Mouse (Mus musculus): ENCODE results near the gene Fcgr3. TPM values are rescaled to one million over a fixed set of nuclear protein-coding genes. Genes with fewer than 3 reads are reported as not detected.

Gene Fcgr3
- polyA plus RNA-seq, 1 experiment from 2014 or later: 18.0 TPM

DNA sequence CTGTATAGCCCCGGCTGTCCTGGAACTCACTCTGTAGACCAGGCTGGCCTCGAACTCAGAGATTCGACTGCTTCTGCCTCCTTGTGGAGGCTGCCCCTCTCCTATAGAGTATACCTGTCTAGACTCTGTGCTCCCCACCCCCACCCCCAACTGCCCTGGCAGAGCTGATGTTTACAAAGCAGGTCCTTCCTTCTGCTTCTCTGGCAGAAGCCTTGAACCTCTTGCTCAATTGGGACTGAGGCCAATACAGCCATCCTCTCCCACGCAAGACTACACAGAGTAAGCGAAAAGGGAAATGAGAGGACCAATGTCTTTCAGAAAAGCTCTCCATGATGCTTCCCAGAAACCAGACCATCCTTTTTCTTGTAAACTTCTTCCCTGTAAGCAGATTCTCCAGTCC is 7.5 kb downstream of the Fcgr3 start:
- no peak for DNase-seq (ENCODE audit: low spot score)

DNA sequence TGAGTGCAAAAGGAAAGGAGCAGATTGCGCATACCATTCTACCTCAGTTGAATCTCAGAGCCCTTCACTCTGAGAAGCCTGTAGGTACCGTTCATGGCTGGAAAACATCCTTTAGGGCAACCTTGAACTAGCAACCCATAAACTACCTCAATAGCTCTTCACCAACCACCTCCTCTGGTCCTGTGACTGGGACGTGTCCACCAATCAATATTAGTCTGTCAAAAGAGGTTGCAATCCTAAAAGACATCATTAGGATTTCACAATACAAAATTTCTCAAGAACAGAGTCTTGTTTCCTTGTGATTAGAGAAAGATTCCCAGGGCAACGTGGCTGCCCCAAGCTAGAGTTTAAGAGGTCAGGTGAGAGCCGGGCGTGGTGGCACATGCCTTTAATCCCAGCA is 11.4 kb downstream of the Fcgr3 start:
- no peak for DNase-seq (ENCODE audit: low spot score)

DNA sequence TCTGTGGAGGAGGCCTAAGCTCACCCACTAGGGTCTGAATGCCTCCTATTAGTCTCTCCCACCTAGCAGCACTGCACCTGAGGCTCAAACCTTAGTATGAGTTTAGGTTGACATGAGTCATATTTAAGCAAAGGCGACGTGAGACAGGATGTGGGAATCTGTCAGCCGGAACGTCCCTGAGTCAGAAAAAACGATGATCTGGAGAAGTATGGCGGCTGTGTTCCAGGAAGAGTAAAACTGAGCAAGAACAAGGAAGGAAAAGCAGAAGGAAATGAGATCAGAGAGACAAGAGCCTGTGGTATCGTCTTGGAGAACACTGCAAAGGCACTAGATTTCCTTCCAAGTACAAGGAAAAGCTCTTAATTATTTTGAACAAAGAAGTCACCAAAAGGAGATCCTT is 14.0 kb downstream of the Fcgr3 start:
- no peak for DNase-seq (ENCODE audit: low spot score)

DNA sequence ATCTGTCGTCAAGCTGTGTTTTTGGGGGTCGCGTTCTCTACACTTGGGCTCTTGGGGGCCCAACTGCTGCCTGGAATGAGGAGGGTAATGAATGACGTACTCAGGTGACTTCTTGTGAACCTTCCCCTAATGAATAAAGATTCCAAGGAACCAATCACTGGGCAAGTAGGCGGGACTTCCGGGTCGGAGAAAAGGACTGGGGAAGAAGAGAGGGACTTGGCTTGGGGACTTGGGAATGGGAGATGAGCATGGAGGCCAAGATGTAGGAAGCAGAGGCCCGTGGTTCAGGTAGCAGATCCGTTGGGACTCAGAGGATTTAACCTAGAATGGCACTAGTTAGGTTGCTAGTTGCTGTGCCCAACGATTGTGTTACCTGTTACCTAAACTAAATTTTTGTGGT is 15.5 kb downstream of the Fcgr3 start:
- no peak for DNase-seq (ENCODE audit: low spot score)

DNA sequence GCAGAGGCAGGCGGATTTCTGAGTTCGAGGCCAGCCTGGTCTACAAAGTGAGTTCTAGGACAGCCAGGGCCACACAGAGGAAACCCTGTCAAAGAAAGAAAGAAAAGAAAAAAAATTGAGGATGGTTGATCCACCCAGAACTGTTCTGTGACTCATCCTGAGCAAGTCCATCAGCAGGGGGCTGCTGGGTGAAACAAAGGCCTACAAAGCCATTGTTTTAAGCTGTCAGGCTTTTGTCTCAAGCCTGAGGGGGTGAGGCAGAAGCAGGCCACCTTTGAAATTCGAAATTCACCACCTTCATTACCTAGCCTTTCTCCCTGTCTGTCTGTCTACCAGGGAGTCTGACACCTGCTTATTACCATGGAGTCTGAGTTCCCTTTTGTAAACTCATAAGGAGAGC is 18.2 kb downstream of the Fcgr3 start:
- DNase-seq (ENCODE audit: low spot score): no peak

DNA sequence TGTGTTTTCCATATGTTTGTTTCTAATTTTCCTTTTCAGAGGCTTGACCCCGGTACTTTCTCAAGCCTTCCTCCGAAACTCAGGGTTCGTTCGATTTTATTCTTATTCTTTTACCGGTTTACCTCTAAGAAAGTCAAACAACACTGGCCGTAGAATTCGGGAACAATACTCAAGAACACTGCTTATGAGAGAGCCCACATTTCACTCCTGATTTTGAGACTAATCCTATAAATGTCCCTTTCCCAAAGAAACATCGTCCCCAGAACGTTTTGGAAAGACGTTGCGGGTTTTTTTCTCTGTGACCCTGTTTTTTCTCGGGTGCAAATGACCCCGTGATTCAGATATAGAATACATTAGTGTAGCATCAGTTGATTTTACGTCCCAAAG is 19.7 kb downstream of the Fcgr3 start:
- no peak for DNase-seq (ENCODE audit: low spot score)

DNA sequence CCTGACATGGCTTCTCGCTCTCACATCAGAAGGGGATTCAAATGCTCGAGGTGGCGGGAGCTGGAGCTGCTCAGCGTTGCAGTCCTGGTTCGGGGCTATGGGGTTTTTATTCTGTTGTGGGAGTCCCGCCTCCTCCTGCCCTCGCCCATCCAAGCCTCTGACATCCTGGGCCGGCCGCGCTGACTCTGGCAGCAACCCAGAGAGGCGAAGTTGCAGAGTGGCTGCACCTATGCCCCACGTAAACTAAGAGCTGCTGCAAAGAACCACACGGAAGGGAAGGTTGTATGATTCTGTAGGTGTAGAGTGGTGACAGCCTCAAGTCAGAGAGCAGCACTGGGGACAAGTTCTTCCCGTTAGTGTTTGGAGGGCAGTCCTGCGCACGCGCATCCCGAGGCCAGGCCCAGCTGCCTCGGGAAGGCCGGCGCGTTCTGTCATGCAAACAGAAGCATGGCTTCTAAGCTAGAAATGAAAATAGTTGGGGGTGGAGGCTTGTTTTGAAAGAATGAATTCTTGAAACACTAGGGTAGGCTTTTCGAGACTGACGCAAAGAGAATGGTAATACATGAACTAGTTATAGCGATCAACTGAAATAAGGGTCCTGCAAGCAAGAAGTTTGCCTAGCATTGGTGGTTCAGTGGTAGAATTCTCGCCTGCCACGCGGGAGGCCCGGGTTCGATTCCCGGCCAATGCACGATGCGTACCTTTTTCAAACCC is 20.2 kb downstream of the Fcgr3 start:
- peak; percentile 94 for DNase-seq (ENCODE audit: low spot score)

DNA sequence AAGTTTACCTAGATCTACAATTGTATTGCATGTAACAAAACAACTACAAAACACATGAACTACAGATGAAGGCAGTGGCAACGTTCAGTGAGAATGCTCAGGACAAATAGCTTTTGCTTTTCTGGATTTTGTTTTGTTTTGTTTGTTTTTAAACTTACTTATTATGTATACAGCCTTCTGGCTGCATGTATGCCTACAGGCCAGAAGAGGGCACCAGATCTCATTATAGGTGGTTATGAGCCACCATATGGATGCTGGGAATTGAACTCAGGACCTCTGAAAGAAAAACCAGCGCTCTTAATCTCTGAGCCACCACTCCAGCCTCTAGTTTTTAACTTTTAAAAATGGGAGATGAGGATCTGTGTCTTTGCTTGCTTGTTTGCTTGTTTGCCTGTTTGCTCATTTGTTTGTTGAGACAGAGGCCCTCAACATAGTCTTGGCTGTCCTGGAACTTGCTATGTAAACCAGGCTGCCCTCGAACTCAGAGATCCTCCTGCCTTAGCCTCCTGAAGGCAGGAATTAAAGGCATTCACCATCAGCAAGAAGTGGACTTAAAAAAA is 21.1 kb downstream of the Fcgr3 start:
- no peak for DNase-seq (ENCODE audit: low spot score)

DNA sequence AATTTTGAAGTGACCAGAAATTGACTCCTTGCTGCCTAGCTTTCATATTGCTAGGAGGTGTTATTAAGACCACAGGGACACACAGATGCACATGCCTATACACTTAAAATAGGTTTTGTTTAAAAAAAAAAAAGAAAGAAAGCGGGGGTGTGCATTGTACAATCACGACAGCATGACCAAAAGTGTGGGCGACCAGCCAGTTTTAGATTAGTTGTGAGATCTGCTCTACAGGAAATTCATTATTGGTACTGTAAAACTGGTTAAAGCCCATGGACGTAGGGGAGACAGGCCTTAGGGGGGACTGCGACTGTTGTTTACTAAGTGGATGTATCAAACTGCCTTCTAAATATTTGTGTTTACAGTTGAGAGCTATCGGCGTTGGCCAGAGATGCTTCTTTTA is 24.9 kb downstream of the Fcgr3 start:
- no peak for DNase-seq (ENCODE audit: low spot score)

DNA sequence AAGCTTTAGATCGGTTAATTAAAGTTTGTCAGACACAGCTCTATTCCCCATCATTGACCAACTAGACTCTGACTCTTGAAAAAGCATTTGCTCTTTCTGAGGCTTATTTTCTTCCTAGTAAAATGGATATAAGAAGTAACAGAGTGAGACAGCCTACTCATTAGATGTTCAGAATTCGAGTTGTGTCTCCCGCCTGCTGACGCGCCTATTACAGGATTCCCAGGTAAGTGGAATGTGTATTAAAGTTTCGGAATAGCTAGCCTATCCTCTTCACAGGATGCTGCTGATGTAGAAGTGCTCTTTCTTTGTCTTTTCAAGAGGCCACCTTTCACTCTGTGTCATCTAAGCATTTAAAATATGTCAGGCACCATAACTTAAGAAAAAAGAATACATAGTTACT is 25.6 kb downstream of the Fcgr3 start:
- no peak for DNase-seq (ENCODE audit: low spot score)

DNA sequence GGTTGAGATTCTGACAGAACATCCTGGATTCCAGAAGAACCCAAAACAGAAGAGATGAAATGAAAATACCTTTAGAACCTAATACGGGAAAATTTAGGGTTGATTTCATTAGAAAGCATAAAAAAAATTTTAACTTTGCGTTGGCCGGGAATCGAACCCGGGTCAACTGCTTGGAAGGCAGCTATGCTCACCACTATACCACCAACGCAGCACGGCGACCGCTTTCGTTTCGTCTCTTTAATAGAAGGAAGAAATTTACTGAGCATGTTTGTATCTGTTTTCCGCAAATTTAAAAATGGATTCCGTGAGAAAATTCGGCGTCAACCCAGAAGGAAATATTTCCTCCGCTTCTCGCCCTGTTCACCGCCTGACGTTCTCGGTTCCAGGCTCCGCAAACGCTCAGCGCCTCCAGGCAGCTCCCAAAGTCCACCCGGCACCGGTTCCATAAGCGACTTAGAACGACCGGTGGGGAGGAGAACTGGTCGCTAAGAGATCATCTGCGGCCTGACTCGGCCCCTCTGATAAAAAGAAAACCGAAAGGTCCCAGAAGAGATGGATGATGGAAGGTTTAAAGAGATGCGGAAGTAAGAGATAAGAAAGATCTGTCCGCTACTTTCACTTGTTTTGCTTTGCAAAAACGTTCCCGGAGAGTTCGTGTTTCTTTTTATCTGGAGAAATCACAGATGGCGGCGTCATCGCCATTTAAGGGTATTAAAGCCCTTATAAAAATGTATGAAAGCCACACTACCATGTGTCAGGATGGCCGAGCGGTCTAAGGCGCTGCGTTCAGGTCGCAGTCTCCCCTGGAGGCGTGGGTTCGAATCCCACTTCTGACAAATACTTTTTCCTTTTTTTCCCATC is 26.6 kb downstream of the Fcgr3 start:
- DNase-seq (ENCODE audit: low spot score): peak; percentile 86

DNA sequence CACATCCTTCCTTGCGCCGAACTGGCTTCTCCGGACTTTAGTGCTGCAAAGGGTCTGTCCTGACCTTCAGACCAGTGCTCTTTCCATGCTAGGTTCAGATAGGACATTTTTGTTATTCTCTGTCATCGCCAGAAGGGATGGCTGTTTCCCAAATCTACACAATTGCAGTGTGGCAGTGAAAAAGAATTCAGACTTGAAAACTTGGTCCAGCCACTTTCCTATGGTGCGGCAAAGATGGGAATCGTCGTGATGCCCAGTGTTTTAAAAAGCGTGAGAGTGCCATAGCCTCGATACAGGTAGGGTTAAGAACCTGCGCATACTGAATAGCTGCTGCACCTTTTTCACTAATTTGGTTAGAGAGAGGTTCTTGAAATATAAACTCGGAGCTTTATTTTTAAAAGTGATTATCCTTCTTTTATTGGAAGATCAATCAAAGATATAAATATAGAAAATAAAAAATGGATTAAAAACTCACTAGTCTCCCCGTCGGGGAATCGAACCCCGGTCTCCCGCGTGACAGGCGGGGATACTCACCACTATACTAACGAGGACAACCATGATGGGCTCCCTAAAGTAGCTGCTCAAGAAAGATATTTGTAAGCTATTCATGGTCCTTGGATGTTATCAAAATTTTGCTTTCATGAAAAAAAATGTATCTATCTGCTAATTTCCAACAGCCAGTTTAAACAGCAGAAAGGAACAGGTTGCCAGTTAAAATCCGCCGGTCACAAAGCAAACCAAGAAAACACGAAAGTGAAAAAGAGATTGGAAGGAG is 28.0 kb downstream of the Fcgr3 start:
- DNase-seq (ENCODE audit: low spot score): peak; percentile 86

DNA sequence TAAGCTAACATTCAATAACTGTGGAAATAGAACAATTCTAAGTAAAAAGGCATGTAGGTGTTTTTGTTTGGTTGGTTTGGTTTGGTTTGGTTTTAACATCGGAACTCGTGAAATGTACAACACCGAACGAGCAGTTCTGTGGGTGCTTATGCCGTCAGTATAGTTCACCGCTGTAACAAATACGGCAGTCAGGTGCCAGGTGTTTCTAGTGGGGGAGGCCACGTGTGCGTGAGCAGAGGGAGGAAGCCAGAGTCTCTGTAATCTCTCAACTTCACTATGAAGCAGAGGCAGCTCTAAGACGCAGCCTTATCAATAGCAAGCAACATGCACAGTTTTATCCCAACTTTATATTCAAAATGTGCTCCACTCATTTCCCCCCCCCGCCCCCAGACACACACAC is 29.1 kb downstream of the Fcgr3 start:
- DNase-seq (ENCODE audit: low spot score): peak; percentile 21

DNA sequence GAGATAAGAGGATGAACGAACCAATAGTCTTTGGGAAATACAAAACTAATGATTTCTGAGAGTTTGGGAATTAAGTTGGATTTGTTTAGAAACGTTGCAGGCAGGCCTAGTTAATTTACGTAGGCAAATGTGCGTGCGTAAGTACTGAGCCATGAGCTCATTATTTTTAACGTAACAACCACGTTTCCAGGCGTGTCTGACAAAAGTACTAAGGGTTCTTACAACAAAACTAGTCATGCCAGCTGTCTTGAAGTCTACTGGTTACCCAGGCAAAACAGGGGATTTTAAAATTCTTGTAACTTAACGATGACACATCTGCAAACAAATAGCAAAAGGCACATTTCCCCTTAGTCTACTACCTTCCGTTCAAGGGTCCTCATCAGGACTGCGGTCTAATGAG is 30.5 kb downstream of the Fcgr3 start:
- DNase-seq (ENCODE audit: low spot score): no peak

DNA sequence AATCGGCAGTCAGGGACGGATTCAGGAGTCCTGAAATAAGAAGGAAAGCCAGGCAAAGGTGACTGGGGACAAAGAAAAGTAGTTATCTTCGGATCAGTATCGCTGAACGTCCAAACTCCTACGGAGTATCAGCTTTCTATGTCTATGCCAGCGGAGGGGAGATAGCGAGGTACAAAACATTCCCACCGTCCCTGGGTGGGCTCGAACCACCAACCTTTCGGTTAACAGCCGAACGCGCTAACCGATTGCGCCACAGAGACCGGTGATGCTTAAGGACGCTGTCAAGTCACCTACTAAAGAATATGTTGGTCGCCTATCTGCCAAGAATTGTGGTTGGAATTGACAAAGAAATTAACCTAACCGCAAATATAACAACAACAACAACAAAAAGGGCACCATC is 31.0 kb downstream of the Fcgr3 start:
- DNase-seq (ENCODE audit: low spot score): peak; percentile 86

DNA sequence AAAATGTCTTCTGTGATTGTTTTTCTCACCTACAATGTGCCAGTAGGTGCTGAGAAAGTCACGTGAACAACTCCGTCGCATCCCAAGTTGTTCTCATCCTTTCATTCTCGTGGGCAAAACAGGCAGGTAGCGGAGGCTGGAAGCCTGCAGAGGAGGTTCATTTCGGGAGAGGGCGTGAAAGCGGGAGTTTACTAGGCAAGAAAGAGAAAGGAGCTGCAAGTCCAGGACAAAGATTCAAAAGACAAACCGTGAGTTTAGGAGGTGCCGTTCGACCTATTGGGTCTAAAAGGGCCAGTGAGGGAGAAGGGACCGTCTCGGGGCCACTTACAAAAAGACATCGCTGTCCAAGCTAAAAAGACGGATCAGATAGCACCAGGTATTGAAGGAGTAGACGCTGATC is 31.5 kb downstream of the Fcgr3 start:
- peak; percentile 13 for DNase-seq (ENCODE audit: low spot score)

DNA sequence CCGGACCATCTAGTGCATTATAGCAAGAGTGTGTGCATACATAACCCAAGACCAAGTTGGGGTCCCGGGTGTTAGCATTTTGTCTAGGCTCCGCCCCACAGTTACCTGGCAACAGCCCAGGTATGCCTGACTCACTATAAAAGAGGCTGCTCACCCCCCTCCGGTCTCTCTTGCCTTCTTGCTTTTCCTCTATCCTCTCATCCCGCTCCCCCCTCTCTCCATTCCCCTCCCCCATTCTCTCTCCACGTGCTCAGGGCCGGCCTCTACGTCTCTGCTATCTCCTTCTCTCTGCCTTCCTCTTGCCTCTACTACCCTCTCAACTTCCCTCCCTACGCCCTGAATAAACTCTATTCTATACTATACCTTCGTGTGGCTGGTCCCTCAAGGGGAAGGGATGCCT is 32.0 kb downstream of the Fcgr3 start:
- no peak for DNase-seq (ENCODE audit: low spot score)

DNA sequence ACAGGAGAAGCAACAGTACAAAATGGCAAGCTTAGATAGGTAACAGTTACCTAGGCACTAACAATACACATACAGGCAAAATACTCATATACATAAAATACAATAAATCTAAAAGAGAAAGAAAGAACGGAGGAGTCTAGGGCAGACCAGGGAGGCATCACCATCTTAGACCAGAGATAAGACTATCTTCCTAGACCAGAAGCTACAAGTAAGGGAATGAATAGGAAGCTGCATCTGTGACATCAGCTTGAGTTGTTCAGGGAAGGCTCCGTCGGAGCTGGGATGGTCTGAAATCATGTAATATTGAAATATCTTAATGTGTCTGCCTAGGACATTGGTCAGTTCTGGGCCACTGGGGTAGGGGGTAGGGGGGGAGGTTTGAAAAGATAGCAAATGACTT is 33.0 kb downstream of the Fcgr3 start:
- DNase-seq (ENCODE audit: low spot score): no peak

DNA sequence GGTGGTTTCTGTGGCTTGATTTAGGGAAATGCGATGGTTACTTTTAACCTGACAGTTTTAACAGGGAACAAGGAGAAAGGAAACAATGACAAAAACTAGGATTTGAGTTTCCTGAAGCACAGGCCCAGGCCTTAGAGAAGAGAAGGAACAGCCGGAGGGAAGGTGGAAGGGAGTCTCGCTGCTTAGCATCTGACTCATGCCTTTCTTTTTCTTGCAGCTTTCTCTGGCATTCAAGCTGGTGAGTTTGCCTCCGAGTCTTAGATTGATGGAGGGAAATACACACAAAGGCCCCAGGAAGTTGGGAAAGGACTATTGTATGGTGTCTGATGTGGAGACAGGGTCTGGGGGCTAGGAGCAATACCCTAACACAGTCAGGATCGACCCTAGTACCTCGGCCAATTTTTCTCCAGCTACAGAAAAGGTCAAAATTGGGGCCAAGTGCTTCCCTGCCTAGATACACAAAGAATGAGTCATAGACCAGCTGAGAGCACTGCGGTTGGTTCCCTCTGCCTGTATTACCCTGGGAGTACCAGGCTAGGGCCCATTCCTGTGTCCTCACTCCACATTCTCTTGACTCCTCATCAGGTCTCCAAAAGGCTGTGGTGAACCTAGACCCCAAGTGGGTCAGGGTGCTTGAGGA is 45.3 kb downstream of the Fcgr3 start:
- no peak for DNase-seq (ENCODE audit: low spot score)

DNA sequence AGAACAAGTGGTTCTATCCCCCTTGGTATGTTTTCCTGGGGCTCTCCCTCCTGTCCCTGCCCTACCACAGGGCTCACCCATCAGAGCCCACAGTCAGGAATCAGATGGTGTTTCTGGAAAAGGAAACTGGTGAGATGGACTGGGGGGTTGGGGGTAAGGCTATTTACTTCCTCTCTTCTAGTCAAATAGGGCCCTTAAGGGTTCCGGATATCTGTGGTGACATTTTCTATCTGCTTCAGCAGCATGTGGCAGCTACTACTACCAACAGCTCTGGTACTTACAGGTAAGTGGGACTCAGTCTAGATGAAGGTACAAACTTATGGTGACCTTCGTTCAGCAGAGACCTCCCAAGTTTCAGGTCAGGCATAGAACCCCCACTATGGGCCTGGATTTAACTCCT is 46.0 kb downstream of the Fcgr3 start, which contains the start of gene Fcgr4:
Gene Fcgr4, plus strand, starts transcription at position 184 of the 400 bp plus-strand sequence.
- no peak for DNase-seq (ENCODE audit: low spot score)

DNA sequence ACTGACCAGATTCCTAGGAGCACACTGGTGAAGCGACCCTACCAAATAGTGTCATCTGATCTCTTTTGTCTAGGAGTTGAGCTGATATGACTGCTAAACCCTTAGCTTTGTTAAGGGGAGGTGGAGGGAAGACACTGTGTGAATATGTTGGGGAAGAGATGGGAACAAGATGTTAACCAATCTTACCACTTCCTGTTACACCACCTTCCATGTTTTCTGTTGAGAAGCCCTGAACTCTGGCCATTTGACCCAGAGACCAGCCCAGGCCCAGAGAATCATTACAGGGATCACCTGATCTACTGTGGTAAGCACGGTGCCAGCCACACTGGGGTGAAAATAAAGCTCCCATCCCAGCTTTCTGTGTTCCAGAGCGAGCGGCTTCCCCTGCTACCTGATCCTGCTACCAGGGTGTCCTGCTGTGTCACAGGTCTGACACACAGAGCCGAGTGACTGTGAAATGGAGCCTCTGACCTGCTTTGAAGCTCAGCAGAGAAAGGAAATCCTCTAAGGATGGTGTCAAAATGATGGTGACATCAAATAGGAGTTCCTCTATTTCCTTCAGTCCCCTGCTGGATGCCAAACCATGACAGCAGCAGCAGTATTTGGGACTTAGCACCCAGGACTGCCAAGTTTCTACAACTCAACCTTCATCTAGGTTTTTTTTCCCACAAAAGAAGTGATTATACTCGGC is 47.1 kb downstream of the Fcgr3 start:
- no peak for DNase-seq (ENCODE audit: low spot score)
